Mouse (Mus musculus) frontal cortex, postnatal 25 days (tissue): ENCODE results near the gene Polr2a.

Experiments
- DNase-seq, 2 experiments: peaks; one replicate each; pipeline ENCODE4 v3.0.0; 2022; ENCODE audit warnings: low spot score in 2 of 2

Polr2a gene

GRCm38 (mm10) chr11:69758478-69758970 lies at the start of gene Polr2a:
TSS of gene Polr2a (minus strand) at chr11:69758637.
- DNase-seq, result peak; percentile 95 to 97

GRCm38 (mm10) chr11:69807641-69808040 lies 49.2 kb upstream of the Polr2a start:
- DNase-seq, result no peak

DNA sequence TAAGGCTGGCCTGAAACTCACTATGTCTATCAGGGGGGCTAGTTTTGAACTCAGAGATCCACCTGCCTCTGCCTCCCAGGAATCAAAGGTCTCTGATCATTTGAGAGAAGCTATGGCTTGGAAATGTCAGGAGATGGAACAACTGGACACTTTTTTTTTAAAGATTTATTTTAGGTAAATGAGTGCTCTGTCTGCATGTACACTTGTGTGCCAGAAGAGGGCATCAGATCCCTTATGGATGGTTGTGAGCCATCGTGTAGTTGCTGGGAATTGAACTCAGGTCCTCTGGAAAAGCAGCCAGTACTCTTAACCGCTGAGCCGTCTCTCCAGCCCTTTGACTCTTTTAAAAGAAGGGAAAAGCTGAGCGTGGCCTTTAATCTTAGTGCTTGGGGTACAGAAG lies 47.9 kb upstream of the Polr2a start:
- DNase-seq, result no peak

DNA sequence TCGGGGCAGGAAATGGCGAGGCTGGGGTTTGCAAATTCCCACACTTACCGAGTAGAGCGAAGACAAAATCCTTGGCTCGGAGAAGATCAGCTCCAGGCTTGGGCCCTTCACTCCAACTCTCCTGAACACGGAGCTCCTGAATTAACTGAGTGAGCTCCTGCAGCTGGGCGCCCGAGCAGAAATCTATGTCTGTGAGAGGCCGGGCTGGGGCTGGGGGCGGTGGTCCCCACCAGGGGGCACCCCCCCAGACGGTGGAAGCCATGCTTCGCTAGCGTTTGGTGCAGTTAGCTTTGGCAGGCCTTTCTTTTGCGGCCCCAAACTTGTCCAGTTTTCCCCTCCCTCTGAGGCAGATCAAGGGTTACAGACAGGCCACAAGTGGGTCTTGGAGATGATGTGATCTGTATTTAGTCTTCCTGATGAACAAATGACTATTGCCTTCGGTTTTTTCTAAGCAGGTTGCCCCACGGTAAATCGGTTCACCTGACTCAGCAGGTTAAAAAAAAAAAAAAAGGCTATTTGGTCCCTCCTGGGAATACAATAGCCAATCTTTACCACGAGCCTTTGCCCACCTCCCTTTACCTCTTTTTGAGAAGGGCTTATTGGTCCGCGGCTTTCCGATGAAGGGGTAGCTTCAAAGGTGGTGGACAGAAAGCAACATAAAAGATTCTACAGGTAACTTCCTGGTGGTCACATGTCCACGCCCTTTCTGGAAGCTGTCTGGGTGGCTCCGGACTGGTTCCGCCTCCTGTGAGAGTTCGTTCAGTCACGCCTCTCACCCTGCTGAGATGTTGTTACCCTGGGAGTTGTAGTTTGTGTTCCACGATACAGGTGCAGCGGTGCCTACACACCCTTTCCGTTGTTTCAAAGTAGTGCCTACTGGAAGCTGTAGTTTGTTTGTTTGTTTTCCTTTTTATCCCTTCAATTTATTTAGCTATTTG lies 46.8 kb upstream of the Polr2a start, which contains the start of gene Tmem102:
TSS of gene Tmem102 (minus strand) at position 653 of the 938 bp plus-strand sequence.
- DNase-seq, result no peak

DNA sequence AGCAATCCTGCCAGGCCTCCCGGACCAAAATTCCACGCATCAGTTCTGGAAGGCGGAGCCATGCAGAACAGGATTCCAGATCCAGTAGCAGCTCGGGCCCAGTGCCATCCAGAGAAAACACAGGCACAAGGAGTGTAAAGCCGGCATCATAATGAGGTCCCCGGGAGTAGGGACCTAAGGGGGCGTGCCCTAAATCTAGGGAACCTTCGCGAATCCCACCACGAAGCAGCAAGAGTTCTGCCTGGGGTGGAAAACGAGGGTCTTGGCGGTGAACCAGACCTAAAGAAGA lies 46.2 kb upstream of the Polr2a start:
- no peak for DNase-seq

GRCm38 (mm10) chr11:69803786-69804651 lies 45.6 kb upstream of the Polr2a start:
- peak; percentile 53 to 54 for DNase-seq

GRCm38 (mm10) chr11:69803328-69803727 lies 44.9 kb upstream of the Polr2a start:
- DNase-seq, result no peak

- DNase-seq, result peak; percentile 54 to 60
Observed at GRCm38 (mm10) chr11:69802648-69803105, 44.2 kb upstream of the Polr2a start.

- DNase-seq, result no peak
Observed at GRCm38 (mm10) chr11:69801379-69801977, 43.0 kb upstream of the Polr2a start, which contains the start of gene Fgf11. TSS of gene Fgf11 (minus strand) at chr11:69801857.

- DNase-seq, result no peak
Observed at GRCm38 (mm10) chr11:69800392-69801197, 42.2 kb upstream of the Polr2a start.

- DNase-seq, result no peak
Observed at GRCm38 (mm10) chr11:69800138-69800391, 41.6 kb upstream of the Polr2a start.

GRCm38 (mm10) chr11:69799394-69800137 lies 41.1 kb upstream of the Polr2a start:
- DNase-seq, result no peak

GRCm38 (mm10) chr11:69797924-69798323 lies 39.5 kb upstream of the Polr2a start:
- DNase-seq, result no peak

DNA sequence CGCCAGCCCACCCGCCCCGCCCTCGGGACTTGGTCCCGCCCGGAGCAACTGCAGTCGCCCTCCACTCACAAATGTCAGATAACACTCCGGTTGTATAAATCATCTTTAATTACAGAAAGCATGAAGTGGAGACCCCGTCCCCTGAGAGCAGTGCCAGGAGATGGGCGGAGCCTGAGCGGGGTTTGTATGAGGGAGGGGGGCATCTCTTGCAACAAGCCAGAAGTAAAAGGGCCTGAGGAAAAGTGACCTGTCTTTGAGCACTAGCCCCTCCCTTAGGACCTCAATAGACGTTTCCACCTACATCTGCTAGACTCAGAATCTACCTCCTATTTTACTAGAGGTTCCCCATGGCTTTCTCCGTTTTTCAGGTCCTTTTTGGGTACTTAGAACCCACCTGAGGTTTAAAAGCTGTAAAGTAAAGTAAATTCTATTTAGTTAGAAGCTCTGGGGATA lies 37.6 kb upstream of the Polr2a start:
- DNase-seq, result no peak

- peak; percentile 59 to 77 for DNase-seq
Observed at GRCm38 (mm10) chr11:69795168-69795982, 36.9 kb upstream of the Polr2a start, which contains the start of gene Chrnb1. TSS of gene Chrnb1 (minus strand) at chr11:69795943.

DNA sequence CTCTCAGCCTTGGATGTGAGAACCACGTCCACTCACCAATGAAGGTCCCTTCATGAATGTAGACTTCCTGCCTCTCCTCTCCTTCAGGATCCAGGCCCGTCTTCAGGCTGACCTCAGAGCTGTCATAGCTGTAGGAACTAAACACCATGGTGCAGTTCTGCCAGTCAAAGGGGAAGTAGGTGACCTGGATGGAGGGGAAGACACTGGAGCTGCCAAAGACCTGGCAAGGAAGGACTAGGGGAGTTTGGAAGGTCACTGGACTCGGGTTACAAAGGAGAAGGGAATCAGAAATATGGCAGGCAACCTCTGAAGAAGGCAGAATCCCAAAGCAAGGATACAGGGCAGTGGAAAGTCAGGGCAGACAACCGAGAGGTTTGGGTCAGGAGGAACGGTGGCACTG lies 35.0 kb upstream of the Polr2a start:
- no peak for DNase-seq

GRCm38 (mm10) chr11:69791420-69791819 lies 33.0 kb upstream of the Polr2a start:
- DNase-seq, result no peak

DNA sequence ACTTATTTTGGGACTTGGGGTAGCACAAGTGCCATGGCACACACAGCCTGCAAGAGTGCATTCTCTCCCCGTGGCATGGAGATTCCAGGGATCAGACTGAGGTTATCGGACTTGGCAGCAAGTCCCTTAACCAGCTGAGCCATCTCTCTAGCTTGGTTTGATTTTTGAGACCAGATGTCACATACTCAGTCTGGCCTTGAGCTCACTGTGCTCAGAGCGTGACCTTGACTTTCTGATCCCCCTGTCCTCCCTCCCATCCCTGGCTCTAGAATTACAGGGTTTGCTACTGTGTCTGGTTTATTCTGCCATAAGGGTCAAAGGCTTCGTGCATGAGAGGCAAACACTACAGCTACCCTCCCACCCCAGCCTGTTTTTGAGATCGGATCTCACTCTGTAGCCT lies 31.0 kb upstream of the Polr2a start:
- DNase-seq, result no peak

DNA sequence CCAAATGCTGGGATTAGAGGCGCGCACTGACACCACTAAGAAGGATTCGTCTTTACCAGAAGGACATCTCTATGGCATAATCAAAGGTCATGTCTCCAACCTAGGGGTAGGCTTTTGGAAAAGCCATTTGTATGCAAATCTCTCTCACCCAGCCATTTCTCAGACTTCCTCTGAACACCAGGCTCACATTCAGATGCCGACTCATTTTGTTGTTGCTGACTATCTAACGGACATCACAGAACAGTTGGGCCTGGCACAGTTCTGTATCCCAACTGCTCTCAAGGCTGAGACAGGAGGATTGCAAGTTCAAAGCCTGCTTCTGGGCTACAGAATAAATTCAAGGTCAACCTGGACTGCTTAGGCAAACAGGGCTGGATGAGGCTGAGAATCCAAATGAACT lies 28.9 kb upstream of the Polr2a start:
- no peak for DNase-seq
